Mouse (Mus musculus): Measurements from ENCODE around the gene Krcc1.
A peak's percentile ranks its signal among the peaks of the same experiment; 100 is the strongest.

GRCm38 (mm10) chr6:71298751-71299150, 27.3 kb downstream of the Krcc1 start:
- peak; percentile 65 for TF ChIP-seq CTCF (IDR thresholded peaks at IDR 0.05)
- no peak for TF ChIP-seq EP300 (IDR thresholded peaks at IDR 0.05)

All from lung, postnatal 0 days (tissue).